Mouse (Mus musculus) gastrocnemius, postnatal 14 days (tissue): Measurements from ENCODE around the gene 4430402I18Rik. TPM values are rescaled to one million over a fixed set of nuclear protein-coding genes. Genes with fewer than 3 reads are reported as not detected.

Source experiments
- DNase-seq: peaks from one replicate; pipeline ENCODE4 v3.0.0; 2021; ENCODE audit warnings: mixed read lengths
- intact Hi-C: fragments of 180-260 bp; cut with DNase I; formaldehyde crosslinking; loops from one replicate; pipeline ENCODE4 v1.15.1; 2025; ENCODE audit warnings: low total_unique reads
- total RNA-seq, 2 experiments: library from RNA; stranded (reverse); gene quantifications; 2 replicates each; pipeline ENCODE4 v1.2.3; 2021

Gene 4430402I18Rik
- total RNA-seq, 2 experiments from 2014 or later, result 1.2 TPM; not detected in 1

GRCm38 (mm10) chr19:28974862-28975611 lies 7.4 kb upstream of the 4430402I18Rik start:
- intact Hi-C loops, result loop anchor here (5.0 to 10.0 kb wide), 2 partner anchors 280 to 382 kb away; partner anchors contain the start of gene Jak2
- peak; percentile 78 for DNase-seq

- DNase-seq, result no peak
- intact Hi-C loops, result loop anchor here (10.0 kb wide), 1 partner anchor 285 kb away; the partner anchor contains the start of gene Jak2
These were observed 2.7 kb upstream of the 4430402I18Rik start for GRCm38 (mm10) chr19:28970251-28970650.

- DNase-seq, result no peak
- intact Hi-C loops, result no loop called here
These were observed 1.6 kb upstream of the 4430402I18Rik start for GRCm38 (mm10) chr19:28969231-28969630.

GRCm38 (mm10) chr19:28968178-28968577 lies 578 bp upstream of the 4430402I18Rik start:
- intact Hi-C loops, result no loop called here
- DNase-seq, result no peak

DNA sequence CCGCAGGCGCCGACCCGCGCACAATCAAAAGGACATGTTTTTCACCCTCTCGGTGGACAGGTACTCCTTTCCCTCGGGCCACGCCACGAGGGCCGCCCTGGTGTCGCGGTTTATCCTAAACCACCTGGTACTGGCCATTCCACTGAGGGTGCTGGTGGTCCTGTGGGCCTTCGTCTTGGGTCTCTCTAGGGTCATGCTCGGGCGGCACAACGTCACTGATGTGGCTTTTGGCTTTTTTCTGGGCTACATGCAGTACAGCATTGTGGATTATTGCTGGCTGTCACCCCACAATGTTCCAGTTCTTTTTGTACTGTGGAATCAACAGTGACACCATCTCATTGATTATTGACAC lies 3.1 kb downstream of the 4430402I18Rik start:
- intact Hi-C loops, result no loop called here
- no peak for DNase-seq

- intact Hi-C loops, result no loop called here
- DNase-seq, result peak; percentile 78
These were observed 3.6 kb downstream of the 4430402I18Rik start, which contains the start of gene Plpp6 for GRCm38 (mm10) chr19:28963842-28964551. Gene Plpp6, plus strand, starts transcription at chr19:28963953.

GRCm38 (mm10) chr19:28963513-28963841 lies 4.1 kb downstream of the 4430402I18Rik start:
- intact Hi-C loops, result no loop called here
- DNase-seq, result no peak

- DNase-seq, result no peak
- intact Hi-C loops, result no loop called here
These were observed 4.5 kb downstream of the 4430402I18Rik start for GRCm38 (mm10) chr19:28963113-28963512.

GRCm38 (mm10) chr19:28951251-28951650 lies 16.3 kb downstream of the 4430402I18Rik start:
- no peak for DNase-seq
- intact Hi-C loops, result no loop called here

- intact Hi-C loops, result no loop called here
These were observed 20.3 kb downstream of the 4430402I18Rik start for GRCm38 (mm10) chr19:28947311-28947710.

GRCm38 (mm10) chr19:28946782-28947181 lies 20.8 kb downstream of the 4430402I18Rik start:
- intact Hi-C loops, result no loop called here
- DNase-seq, result no peak

More at GRCm38 (mm10) chr19:28947311-28947710, 20.3 kb downstream of the 4430402I18Rik start:
- no peak for DNase-seq

DNA sequence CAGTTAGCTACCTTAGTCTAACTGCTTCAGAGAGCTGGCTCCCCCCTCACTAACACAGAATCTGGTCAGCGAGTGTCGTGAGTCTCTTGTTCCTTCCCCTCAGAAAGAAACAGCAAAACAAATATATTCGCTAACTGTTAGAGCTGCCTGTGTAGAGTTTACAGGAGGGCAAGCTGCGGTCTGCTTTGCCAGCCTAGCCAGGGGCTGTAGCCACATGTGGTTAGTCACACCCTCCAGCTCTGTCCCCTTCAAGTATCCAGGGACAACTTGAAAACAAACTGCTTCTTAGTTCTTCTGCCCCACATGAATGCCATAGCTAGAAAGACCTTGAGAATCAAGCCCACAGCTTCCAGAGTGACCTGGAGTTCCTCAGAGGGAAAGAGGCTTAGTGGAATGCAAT lies 26.3 kb downstream of the 4430402I18Rik start:
- no peak for DNase-seq
- intact Hi-C loops, result no loop called here

DNA sequence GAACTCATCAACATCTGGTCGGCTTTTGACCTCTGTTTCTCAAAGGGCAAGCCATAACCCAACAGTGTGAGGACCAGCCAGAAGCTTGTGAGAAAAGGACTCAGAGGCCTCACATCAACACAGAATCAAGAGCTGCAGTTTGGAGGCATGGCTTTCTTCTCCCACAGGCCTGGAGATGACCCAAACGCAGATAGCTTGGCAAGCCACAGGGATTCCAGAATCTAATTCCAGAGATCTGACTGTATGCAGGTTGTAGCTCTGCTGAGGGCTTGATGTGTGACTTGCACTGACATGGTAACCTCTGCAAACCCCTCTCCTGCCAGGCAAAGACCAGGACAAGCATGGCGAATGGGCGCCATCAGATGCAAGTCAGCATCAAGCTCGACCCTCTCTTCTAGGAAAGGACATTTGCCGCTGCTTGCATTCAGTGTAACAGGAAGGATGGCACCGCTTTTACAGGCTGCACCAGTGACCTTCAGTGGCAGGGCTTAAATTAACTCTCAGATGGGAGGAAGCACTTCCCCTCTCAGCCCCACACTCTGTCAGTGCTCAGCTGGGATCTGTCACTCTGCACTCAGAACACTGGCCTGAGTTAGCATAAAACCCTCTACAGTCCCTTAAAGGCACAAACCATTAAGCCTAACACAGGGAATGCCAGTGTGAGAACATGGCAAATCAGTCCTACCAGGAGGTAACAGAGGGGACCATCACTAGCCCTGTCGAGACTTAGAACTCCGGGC lies 27.3 kb downstream of the 4430402I18Rik start:
- intact Hi-C loops, result no loop called here
- no peak for DNase-seq

GRCm38 (mm10) chr19:28934897-28935296 lies 32.7 kb downstream of the 4430402I18Rik start:
- DNase-seq, result no peak
- intact Hi-C loops, result no loop called here

DNA sequence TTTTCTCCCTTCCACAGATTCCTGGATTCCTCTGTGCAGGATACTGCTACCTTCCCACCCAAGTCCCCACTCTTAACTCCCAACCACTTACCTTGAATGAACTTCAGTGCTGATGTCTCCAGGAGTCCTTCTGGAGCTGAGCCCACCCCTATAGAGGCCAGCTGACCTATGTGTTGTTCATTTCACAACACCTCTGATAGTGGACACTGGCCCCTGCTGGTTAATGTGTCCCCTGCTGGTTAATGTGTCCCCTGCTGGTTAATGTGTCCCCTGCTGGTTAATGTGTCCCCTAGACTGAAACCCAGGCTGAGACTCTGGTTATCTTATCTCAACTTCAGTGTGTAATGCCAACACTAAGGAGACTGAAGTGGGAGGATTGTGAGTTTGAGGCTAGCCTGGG lies 38.6 kb downstream of the 4430402I18Rik start:
- no peak for DNase-seq
- intact Hi-C loops, result no loop called here

- no peak for DNase-seq
- intact Hi-C loops, result no loop called here
These were observed 40.2 kb downstream of the 4430402I18Rik start for GRCm38 (mm10) chr19:28927396-28927795.

- intact Hi-C loops, result no loop called here
- DNase-seq, result no peak
These were observed 41.2 kb downstream of the 4430402I18Rik start for GRCm38 (mm10) chr19:28926366-28926765.

DNA sequence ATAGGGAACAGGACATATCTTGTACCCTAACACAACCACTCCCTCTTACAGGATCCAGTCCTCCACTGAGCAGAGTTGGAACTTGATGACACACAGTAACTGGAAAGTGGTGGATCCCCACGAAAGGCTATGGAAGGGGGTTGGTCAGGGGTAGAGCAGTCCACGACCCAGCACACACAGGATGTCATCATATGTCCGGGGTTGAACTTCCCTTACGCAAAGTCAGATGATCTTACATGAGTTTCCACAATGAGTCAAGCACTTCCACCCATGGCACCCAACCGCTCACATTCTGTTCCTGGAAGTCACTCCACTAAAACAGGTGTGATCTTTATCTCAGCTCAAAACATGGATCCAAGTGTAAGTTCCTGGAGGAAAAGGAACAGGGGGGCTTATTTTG lies 49.8 kb downstream of the 4430402I18Rik start:
- intact Hi-C loops, result no loop called here

DNA sequence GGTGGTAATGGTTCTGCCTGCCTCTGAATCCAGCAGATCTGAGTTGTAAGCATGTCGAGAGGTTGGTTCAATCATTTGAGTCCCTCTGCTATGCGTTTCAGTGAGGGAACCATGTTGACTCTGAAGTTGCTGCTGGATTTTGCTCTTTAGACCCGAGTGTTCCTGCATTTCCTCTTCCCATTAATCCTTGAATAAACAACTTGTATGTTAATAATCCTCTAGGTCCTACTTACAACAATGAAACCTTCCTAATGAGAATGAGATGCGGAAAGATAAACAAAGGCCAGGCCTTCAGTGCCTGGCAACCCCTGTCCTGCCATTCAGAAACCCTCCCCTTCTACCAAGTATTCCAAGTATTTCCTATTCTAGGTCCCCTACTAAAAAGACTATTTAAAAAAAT lies 51.1 kb downstream of the 4430402I18Rik start:
- intact Hi-C loops, result no loop called here
- no peak for DNase-seq

More for the DNA sequence above, 49.8 kb downstream of the 4430402I18Rik start:
- no peak for DNase-seq

GRCm38 (mm10) chr19:28915602-28916250 lies 51.9 kb downstream of the 4430402I18Rik start:
- intact Hi-C loops, result no loop called here
- DNase-seq, result no peak
